In genomic region chr3:126359760-126360159, GRCm38 (mm10) we compare ENCODE assay signal across 28 mouse cellular contexts. TPM values are rescaled to one million over a fixed set of nuclear protein-coding genes. Genes with fewer than 3 reads are reported as not detected.
"Had no signal": no experiment of that assay in that cellular context is flagged by ENCODE, and none has a peak within 500 bp of the region (broad histone marks: within the 10 kb centered on the region; RNA-seq: fewer than 3 reads in every experiment).

No protein-coding gene starts in this region.

- H3K4me3 ChIP-seq: embryonic facial prominence, embryonic 10.5 days; embryonic facial prominence, embryonic 12.5 days; embryonic facial prominence, embryonic 13.5 days; embryonic facial prominence, embryonic 15.5 days; erythroblast, embryonic 14.5 days; forebrain, embryonic 10.5 days; forebrain, embryonic 12.5 days; forebrain, embryonic 13.5 days; forebrain, embryonic 15.5 days; gastrocnemius, adult 2 months; heart, adult 2 months had no signal

- ATAC-seq: forebrain, embryonic 13.5 days; forebrain, embryonic 14.5 days; forebrain, embryonic 15.5 days; forebrain, embryonic 16.5 days; forebrain, postnatal 0 days had no signal

- H3K27me3 ChIP-seq: embryonic facial prominence, embryonic 12.5 days; embryonic facial prominence, embryonic 15.5 days; forebrain, embryonic 13.5 days; forebrain, embryonic 15.5 days had no signal

- H3K4me2 ChIP-seq: embryonic facial prominence, embryonic 12.5 days; embryonic facial prominence, embryonic 13.5 days; embryonic facial prominence, embryonic 15.5 days; forebrain, embryonic 12.5 days; forebrain, embryonic 13.5 days; forebrain, embryonic 15.5 days had no signal

- H3K9ac ChIP-seq: embryonic facial prominence, embryonic 12.5 days; embryonic facial prominence, embryonic 13.5 days; embryonic facial prominence, embryonic 15.5 days; forebrain, embryonic 12.5 days; forebrain, embryonic 13.5 days; forebrain, embryonic 15.5 days; forebrain, postnatal 0 days had no signal

- H3K27ac ChIP-seq: embryonic facial prominence, embryonic 10.5 days; embryonic facial prominence, embryonic 12.5 days; embryonic facial prominence, embryonic 13.5 days; embryonic facial prominence, embryonic 15.5 days; forebrain, embryonic 10.5 days; forebrain, embryonic 12.5 days; forebrain, embryonic 13.5 days; forebrain, embryonic 15.5 days; gastrocnemius, adult 2 months; heart, adult 2 months had no signal

- H3K9me3 ChIP-seq: embryonic facial prominence, embryonic 10.5 days; embryonic facial prominence, embryonic 12.5 days; embryonic facial prominence, embryonic 13.5 days; embryonic facial prominence, embryonic 15.5 days; forebrain, embryonic 10.5 days; forebrain, embryonic 12.5 days; forebrain, embryonic 13.5 days; forebrain, embryonic 15.5 days had no signal

- DNase-seq: cerebellum, adult 8-10 months; cerebellum, adult 9-10 months; cerebellum, adult 9-11 months; cerebellum, postnatal 10 days; cerebellum, postnatal 14 days; cerebellum, postnatal 25 days; cerebellum, postnatal 36 days; embryo, embryonic 11 days; forebrain, postnatal 0 days; gastrocnemius, adult 2 months; gastrocnemius, postnatal 10 days; gastrocnemius, postnatal 14 days; gastrocnemius, postnatal 25 days; gastrocnemius, postnatal 36 days; heart, adult 11 months; heart, adult 18-20 months; heart, adult 2 months had no signal

- H3K4me1 ChIP-seq: embryonic facial prominence, embryonic 12.5 days had no signal

- H3K36me3 ChIP-seq: embryonic facial prominence, embryonic 10.5 days; embryonic facial prominence, embryonic 12.5 days; embryonic facial prominence, embryonic 13.5 days; embryonic facial prominence, embryonic 15.5 days; forebrain, embryonic 10.5 days; forebrain, embryonic 12.5 days; forebrain, embryonic 15.5 days had no signal

RNA-seq across cellular contexts. Expression of gene Arsj, which starts 3.7 kb away (rescaled TPM):
- polyA plus RNA-seq: erythroblast, embryonic 14.5 days had no signal
